Mouse (Mus musculus) embryonic facial prominence, embryonic 10.5 days (tissue): ENCODE measurements around the gene Ins1. TPM values are rescaled to one million over a fixed set of nuclear protein-coding genes. Genes with fewer than 3 reads are reported as not detected.

ENCODE experiments used
- DNase-seq: peaks from one replicate; pipeline ENCODE4 v3.0.0-alpha.2; 2017; ENCODE audit warnings: low spot score
- H3K27ac ChIP-seq: fragments of 300-500 bp; sonication (generic); replicated peaks from 2 replicates; pipeline ENCODE4 v1.5.1; 2016; ENCODE audit warnings: mild to moderate bottlenecking
- H3K27me3 ChIP-seq: fragments of 300-500 bp; sonication (generic); replicated peaks from 2 replicates; pipeline ENCODE4 v1.6.1; 2016; ENCODE audit warnings: low read depth, mild to moderate bottlenecking; ENCODE audit not compliant: poor library complexity, severe bottlenecking
- H3K36me3 ChIP-seq: fragments of 300-500 bp; sonication (generic); replicated peaks from 2 replicates; pipeline ENCODE4 v1.6.1; 2016; ENCODE audit warnings: mild to moderate bottlenecking, moderate library complexity
- H3K4me1 ChIP-seq: fragments of 300-500 bp; sonication (generic); 2 replicates; pipeline ENCODE4 v1.6.1; 2016
- H3K4me3 ChIP-seq: fragments of 300-500 bp; sonication (generic); 2 replicates; pipeline ENCODE4 v1.5.1; 2016; ENCODE audit warnings: mild to moderate bottlenecking, moderate library complexity
- H3K9me3 ChIP-seq: fragments of 300-500 bp; sonication (generic); 2 replicates; pipeline ENCODE4 v1.6.1; 2016; ENCODE audit warnings: mild to moderate bottlenecking
- polyA plus RNA-seq: library from polyadenylated mRNA; unstranded; fragments of >200 nt; fragmentation: Nextera tagmentation; extraction: Ambion mirVana; gene quantifications from 2 replicates; pipeline ENCODE4 v1.2.1, GENCODE M21; 2016

The Ins1 gene
- not detected in 2 replicates for polyA plus RNA-seq

GRCm38 (mm10) chr19:52263997-52264396 is at the start of gene Ins1:
Ins1 (plus strand) TSS chr19:52264297.
- Histone ChIP-seq H3K27ac (no peak within 1 kb of the TSS), H3K27me3 (no peaks in the 10 kb centered on the region), H3K4me1 (no peaks in the 10 kb centered on the region), H3K9me3 (no peaks in the 10 kb centered on the region), H3K4me3 (no peak within 1 kb of the TSS), H3K36me3 (no peaks in the 10 kb centered on the region)
- DNase-seq = no peak
